Mouse (Mus musculus) c-Kit-positive CD71-positive TER-119-positive erythroid progenitor cells, embryonic 14.5 days (primary cell): ENCODE measurements around the gene Gm4340.
"Not testable (repeated sequence)": the region's sequence is repeated elsewhere in the genome, so short reads cannot be mapped to it uniquely, and the experiment has no call there.

Experiments
- DNase-seq: peaks from one replicate; pipeline ENCODE4 v3.0.0-alpha.2; 2013; ENCODE audit warnings: low spot score

Gm4340 gene

DNA sequence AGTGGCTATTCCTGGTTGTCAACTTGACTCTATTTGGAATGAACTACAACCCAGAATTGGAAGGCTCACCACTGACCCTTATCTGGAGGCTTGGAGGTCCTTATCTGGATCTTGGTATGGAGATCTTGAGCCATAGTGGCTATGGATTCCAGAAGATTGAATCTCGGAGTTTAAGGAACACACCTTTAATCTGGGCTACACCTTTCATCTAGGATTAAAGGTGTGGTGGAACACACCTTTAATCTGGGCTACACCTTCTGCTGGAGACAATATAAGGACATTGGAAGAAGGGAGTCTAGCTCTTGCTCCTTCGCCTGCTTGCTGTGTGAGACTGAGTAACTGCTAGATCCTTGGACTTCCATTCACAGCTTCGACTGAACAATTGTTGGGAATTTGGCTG, at the start of gene Gm4340:
Gm4340 (plus strand) TSS at position 301 of the 400 bp plus-strand sequence.
- not testable (repeated sequence) for DNase-seq

DNA sequence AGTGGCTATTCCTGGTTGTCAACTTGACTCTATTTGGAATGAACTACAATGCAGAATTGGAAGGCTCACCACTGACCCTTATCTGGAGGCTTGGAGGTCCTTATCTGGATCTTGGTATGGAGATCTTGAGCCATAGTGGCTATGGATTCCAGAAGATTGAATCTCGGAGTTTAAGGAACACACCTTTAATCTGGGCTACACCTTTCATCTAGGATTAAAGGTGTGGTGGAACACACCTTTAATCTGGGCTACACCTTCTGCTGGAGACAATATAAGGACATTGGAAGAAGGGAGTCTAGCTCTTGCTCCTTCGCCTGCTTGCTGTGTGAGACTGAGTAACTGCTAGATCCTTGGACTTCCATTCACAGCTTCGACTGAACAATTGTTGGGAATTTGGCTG, 42.6 kb upstream of the Gm4340 start, which contains the start of gene Gm6763:
Gm6763 (plus strand) TSS at position 301 of the 400 bp plus-strand sequence.
- not testable (repeated sequence) for DNase-seq

GRCm38 (mm10) chr10:104159706-104160105, 34.1 kb upstream of the Gm4340 start, which contains the start of gene Gm8764:
Gene Gm8764, plus strand, starts transcription at chr10:104160006.
- not testable (repeated sequence) for DNase-seq

GRCm38 (mm10) chr10:104168215-104168614, 25.6 kb upstream of the Gm4340 start, which contains the start of gene Gm21304:
Gene Gm21304, plus strand, starts transcription at chr10:104168515.
- not testable (repeated sequence) for DNase-seq

- not testable (repeated sequence) for DNase-seq
Observed at GRCm38 (mm10) chr10:104176724-104177123, 17.1 kb upstream of the Gm4340 start, which contains the start of gene Gm21312. Gene Gm21312, plus strand, starts transcription at chr10:104177024.

DNA sequence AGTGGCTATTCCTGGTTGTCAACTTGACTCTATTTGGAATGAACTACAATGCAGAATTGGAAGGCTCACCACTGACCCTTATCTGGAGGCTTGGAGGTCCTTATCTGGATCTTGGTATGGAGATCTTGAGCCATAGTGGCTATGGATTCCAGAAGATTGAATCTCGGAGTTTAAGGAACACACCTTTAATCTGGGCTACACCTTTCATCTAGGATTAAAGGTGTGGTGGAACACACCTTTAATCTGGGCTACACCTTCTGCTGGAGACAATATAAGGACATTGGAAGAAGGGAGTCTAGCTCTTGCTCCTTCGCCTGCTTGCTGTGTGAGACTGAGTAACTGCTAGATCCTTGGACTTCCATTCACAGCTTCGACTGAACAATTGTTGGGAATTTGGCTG, 8.6 kb upstream of the Gm4340 start, which contains the start of gene Gm20765:
Gm20765 (plus strand) TSS at position 301 of the 400 bp plus-strand sequence.
- not testable (repeated sequence) for DNase-seq

GRCm38 (mm10) chr10:104209655-104210054, 15.8 kb downstream of the Gm4340 start:
- no peak for DNase-seq

- no peak for DNase-seq
Observed at GRCm38 (mm10) chr10:104210268-104210990, 16.6 kb downstream of the Gm4340 start.

DNA sequence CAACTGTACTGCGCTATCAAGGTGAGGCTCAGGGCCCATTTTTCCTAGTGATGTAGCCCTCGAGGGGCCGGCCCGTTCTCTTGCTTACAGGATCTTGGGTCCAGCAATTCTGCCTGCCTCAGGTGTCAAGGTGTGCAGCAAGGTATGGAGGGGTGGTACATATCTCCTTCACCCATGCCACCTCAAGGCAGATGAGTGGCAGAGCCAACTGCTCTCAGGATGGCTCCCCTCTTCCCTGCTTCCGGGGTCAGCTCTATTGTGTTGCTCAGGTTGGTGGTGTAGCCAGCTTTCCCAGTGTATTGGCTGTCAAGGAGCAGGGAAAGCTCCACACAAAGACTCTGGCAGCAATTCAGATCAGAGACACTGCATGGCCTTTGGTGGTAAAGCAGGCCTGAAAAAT, 20.7 kb downstream of the Gm4340 start:
- no peak for DNase-seq

DNA sequence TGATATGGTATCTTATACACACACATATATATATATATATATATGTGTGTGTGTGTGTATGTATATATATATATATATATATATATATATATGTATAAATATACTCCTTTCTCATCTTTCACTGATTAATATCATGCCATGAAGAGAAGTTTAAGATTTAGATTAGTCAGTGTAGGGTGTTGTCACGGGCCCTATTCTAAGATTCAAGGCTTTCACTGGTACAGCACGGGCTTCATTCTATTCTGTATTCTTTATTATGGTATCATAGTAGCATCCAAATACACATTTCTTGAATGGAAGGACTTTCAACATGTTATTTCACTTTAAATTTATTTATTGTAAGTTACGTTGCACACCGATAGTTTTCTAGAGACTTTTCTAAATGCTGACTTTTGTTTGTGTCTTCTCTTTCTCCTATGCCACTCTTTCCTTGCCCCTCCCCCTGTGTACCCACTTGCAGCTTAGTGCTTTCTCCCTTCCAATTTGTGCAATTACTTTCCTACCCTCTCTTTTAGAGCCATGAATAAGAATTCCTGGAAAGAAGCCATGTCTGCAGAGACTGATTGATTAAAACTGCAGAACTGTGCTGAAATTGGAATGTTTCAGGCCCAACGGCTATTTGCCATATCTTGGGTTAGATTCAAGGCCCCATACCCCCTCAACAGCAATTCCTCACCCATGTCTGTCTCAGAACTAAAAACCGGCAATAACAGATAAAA, 26.6 kb downstream of the Gm4340 start:
- DNase-seq: no peak
